Mouse (Mus musculus) cerebellum, postnatal 25 days (tissue): ENCODE results near the gene Arhgap17.

Experiments used
- DNase-seq, 2 experiments: peaks; one replicate each; pipeline ENCODE4 v3.0.0; 2021; ENCODE audit warnings: mixed read lengths in 2 of 2

Arhgap17 gene

DNA sequence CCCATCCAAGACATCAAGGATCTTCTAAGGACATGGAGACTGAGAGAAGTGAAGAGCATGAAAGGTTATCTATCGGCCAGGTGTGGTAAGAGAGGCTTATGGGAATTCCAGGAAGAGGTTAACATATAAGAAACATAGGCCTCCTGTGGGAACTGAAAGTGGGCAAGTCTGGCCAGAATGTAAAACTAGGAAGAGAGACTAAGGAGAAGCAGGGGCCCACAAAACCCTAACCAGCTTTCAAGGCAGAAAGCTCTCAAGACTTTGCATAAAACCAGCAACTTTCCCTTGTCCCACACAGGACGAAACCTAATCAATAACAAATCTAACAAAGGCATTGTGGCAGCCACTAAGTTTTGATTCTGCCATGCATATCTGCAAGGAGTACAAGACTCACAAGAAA, 1.5 kb downstream of the Arhgap17 start:
- no peak for DNase-seq

DNA sequence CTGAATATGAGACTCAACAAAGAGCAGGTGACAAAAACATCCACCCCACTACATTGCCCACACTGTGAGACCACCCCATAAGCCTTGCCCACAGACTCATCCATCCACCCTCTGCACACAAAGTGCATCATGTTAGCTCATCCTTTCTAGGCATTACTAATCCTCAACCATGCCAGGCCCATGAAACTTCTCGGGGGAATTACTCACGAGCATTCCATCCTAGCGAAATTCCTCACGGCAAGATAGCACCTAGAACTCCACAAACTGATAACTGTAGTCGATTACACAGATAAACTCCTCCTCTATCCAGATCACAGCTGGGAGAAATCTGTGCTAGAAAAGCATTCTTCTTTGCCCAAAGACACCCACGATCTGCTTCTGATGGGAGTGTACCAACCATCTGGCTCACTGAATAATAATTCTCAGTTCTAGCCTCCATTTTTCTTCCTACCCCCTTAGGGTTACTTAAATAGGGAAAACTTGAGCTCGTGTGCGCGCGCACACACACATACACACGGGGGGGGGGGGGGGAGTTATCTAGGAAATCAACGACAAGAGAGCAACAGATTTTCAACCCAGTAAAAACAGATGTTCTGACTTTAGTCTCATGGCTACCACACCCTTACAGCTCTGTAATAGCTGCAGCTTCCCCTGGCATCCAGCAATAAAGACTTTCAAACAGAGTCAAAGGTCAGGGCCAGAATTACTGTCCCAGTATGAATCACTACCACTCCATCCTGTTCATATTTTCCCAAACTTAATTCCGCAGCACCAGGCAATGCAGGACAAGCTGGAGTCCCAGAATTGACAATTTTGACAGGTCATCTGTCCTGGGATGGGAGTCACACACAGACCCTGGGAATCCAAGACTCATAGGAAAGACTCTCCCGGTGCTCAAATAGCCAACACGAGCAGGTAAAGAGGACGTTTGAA, 2.2 kb downstream of the Arhgap17 start:
- DNase-seq = no peak

GRCm38 (mm10) chr7:123366806-123367205, 2.9 kb downstream of the Arhgap17 start:
- no peak for DNase-seq

DNA sequence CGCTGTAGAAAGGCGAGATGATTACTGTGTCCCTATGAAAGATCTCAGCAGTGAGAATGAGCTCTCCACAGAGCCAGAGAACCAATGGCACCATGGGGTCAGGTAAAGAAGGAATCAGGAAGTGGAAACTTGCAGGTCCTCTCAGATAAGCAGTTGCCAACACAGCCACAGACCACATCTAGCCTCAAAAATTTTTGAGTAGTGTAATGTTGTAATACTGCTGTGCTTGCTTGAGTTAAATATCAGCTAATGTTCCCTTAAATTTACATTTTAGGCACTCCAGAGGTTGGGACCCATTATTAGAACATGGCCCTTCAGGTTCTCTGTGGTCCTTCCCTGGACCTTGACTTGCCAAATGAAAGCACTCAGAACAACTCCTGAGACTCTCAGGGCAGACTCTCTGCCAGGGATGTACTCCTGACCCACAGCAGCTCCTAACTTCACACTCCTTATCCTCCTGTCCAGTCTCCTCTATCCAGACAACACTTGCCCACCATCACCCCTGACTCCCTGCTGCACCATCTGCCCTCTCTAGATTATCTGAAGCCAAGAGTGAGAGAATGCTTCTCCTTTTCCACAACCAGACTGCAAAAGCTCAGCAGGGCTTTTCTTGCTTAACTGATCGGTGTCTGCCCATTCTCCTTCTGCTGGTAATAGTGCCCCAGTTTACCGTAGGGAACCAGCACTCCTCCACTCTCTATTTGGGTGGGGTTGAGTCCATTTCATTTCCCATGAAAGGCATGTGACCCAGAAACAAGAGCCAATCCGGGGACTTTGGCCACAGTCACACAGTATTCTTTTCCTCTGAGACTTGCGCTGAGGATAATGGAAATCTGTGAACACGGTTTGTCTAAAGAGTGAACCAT, 3.6 kb downstream of the Arhgap17 start:
- DNase-seq = peak; percentile 51 to 53

GRCm38 (mm10) chr7:123363971-123364370, 5.7 kb downstream of the Arhgap17 start:
- DNase-seq = no peak

GRCm38 (mm10) chr7:123362806-123363205, 6.9 kb downstream of the Arhgap17 start:
- DNase-seq = no peak

DNA sequence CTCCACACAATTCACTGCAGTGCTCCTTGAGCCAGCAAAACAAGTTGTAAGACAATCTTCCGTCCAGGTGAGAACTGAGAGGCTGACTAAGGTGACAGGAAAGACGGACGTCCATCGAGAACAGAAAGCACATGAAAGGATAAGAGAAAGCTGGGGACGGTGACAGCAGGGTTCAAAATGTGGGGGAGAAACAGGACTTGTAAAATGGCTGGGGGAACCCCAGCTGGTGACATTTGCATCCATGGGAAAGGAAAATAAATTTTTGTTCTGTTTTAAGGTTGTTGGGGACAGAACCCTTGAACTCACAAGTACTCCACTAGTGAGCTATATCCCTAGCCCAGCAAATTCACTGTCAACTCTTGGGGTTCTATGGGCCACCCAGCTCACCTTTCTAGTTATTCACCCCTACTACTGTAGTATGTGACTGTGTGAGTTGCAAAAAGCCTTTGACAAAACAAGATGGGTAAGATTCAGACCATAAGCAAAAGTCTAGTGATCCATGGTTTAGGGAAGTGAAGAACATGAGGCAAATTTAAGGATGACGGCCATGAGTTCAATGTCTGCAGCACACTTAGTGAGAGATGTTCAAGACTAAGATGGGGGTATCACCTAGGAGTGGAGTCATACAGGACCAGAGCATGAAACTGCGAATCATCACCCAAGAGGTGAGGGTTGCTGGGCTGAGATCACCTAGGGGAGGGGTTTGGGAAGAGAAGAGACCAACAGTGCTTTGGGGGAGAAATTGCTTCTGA, 8.3 kb downstream of the Arhgap17 start:
- DNase-seq = no peak

DNA sequence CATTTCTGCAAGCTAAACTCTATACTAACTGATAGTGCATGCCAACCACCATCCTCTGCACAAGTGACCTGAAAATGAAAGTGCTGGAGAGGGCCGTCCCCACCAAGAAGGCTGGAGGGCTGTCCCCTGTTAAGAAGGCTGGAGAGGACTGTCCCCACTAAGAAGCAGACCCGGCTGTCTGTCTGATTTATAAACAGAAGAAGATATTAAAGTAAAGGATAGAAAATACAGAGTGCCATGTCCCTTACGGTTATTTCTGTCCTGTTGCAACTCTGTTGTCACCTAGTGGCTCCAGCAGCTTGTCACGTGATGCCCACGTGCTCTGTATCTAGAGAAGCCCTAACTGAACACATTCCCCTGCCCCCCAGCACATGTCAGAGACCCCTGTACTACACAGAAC, 9.5 kb downstream of the Arhgap17 start:
- DNase-seq = no peak

DNA sequence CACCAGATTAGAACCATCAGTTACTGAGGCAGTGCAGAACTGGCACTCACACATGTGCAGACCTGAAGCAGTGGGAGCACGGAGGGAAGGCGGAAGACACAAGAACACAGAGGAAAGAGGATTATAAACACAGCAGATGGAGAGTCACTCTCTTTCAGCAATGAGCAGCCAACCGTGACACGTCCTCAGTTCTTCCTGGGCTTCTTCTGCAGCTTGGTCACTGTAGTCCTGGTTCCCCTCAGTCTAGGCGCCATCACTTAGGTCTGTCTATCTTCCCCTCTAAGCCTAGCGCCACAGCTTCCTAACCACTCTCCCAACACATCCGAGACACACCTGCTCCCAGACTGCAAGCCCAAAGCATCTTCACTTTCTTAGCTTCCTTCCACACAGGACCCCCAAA, 10.6 kb downstream of the Arhgap17 start:
- DNase-seq = peak; percentile 72 to 76

DNA sequence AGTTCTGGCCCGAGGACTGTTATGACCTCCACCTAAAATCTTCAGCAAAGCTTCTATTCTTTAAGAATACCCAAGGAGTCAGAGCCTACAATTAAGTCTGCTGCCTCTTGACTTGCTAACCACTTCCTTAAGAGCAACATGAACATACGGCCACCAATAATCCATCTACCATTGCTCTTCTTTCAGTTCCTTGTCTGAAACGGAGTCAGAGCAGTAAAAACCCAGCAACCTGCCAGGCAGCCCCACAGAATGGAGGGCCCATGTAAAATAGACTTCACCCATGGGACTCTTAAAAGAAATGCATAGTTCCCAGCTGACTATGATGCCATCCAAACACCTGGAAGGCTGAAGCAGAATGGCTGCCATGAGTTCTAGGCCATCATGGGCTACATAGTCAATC, 13.6 kb downstream of the Arhgap17 start:
- DNase-seq = no peak

- no peak for DNase-seq
Observed at GRCm38 (mm10) chr7:123354851-123355250, 14.9 kb downstream of the Arhgap17 start.

DNA sequence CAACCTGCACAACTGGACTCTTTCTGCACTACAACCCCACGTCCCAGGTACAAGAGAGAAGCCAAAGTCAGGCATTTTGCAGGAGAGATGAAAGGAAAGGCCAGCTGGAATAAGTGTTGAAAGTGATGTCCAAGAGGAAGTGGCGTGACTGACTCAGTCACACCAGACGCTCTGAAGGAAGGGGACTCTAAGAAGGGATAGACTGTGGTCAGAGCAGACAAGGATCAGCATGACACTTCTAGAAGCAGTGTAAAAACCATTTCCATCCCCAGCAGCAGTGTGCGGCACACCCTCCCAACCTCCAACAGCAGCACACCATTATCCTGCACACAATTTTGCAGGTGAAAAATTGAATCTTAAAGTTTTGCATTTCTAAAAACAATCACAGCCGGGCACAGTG, 15.3 kb downstream of the Arhgap17 start:
- no peak for DNase-seq

- DNase-seq = no peak
Observed at GRCm38 (mm10) chr7:123353879-123354278, 15.8 kb downstream of the Arhgap17 start.

GRCm38 (mm10) chr7:123353081-123353480, 16.6 kb downstream of the Arhgap17 start:
- peak in 1 of 2 experiments; percentile 45 for DNase-seq

DNA sequence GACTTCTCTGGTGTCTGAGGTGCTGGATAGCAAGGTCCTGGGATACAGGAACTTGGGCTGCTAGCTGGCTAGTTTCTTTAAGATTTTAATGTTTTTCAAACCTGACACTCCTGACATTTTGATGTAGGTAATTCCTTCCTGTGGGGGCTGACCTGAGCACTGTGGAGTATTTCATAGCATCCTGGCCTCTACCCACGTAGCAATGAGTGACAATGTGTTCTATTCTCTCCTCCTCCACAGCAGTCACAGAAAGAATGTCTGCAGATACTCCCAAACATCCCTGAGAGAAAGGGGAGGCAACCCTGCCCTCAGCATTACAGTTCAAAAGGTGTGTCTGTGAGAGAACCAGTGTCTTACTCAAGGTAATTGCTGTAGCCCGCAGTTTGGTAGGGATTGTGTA, 19.5 kb downstream of the Arhgap17 start:
- DNase-seq = no peak

DNA sequence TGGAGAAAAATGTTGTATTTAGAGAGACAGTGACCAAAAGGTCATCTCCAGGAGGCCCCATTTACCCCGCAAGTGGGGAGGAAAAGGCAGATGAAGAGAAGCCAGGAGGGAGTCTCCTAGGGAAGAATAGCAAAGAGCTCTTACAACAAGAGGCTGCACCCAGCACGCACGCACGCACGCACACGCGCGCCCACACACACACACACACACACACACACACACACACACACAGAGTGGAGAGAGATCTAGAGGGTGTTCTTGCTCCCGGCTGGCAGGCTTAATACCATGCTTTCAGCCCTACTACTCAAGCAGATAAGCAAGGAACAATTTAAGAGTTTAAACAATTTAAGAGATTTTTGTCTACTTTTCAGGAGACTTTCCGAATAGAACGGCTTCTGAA, 19.9 kb downstream of the Arhgap17 start:
- DNase-seq = no peak

- DNase-seq = no peak
Observed at GRCm38 (mm10) chr7:123346631-123347290, 23.0 kb downstream of the Arhgap17 start.

- no peak for DNase-seq
Observed at GRCm38 (mm10) chr7:123345041-123345544, 24.6 kb downstream of the Arhgap17 start.

DNA sequence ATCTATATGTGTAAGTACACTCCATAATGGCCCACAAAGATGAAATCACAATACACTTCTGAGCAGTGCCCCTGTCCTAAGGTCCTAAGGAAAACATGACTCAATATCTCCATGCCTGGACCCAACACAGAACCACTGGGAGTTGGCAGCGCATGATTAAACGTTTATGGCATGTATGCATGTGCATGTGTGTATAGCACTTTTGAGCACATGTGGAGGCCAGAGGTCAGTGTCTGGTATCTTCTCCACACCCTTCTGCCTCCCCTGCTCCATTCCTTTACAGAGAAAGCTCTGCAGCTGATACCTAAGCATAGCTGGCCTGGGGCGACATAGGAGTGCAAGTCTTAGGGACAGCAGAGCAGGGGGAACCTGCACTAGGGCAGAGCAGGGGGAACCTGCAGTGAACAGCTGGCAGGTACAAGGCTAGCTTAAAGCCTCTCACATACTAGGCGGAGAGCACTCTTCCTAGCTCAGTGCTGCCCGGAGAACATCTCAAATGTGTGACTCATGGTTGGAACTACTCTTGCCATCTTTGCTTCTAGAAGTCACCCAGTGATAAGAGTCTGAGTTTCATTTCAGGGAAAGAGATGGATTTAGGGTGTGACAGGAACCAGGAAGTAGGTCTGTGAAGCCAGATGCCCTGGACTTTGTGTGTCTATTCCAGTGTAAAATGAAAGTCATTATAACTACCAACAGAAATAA, 25.5 kb downstream of the Arhgap17 start:
- DNase-seq = no peak

DNA sequence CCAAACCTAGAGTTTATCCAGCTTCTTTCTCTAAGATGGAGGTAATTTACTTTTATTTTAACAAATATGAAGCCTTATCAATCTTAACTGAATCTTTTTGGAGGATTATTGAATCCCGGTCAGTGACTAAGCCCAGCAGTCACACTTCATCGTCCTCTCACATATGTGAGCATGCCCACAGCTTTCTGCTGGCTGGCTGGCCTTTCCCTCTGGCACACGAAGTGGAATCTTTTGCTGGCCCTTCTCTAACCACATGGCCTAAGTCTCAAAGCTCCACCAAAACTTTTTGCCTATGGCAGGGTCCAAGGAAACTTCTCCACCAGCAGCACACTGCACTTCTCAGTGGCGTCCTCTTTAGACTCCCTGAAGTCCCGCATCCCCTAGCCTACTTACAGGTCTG, 27.8 kb downstream of the Arhgap17 start:
- no peak for DNase-seq

DNA sequence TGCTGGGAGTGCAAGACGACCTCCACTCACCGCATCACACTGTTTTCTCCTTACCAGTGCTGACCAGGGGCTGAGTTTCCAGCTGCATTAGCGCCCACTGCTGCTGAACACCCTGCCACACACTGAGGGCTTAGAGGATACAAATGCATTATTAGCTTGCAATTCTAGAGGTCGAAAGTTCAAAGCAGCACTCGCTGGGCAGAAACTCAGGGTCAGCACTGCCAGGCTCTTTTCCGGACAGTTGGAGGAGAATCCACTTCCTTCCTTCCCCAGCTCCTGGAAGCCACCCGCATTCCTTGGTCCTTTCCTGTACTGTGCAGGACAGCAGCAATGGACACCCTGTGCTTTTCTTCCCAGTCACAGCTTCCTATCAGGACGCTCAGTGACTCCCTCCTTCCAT, 31.4 kb downstream of the Arhgap17 start:
- DNase-seq = no peak

- DNase-seq = no peak
Observed at GRCm38 (mm10) chr7:123336322-123336721, 33.4 kb downstream of the Arhgap17 start.
